Mouse (Mus musculus): ENCODE results near the gene Cdh10. TPM values are rescaled to one million over a fixed set of nuclear protein-coding genes. Genes with fewer than 3 reads are reported as not detected.

Gene Cdh10
- polyA plus RNA-seq, 1 experiment, result not detected

- no peaks in the 10 kb centered on the region for H3K36me3 ChIP-seq (ENCODE audit: control insufficient read depth, insufficient read depth, low read length)
- no peaks in the 10 kb centered on the region for H3K4me1 ChIP-seq (replicated peaks; ENCODE audit: control insufficient read depth, insufficient read depth, low read length)
- H3K27ac ChIP-seq (ENCODE audit: control insufficient read depth, insufficient read depth, low read length), result no peak overlapping the region
- no peaks in the 10 kb centered on the region for H3K27me3 ChIP-seq (ENCODE audit: control insufficient read depth, insufficient read depth, low read length)
- H3K4me3 ChIP-seq (ENCODE audit: control insufficient read depth, insufficient read depth, low read length), result no peak overlapping the region
- no peak for DNase-seq
- WGBS, result 83% methylated on average over 2 of the region's 2 CpGs
- no peak for TF ChIP-seq POLR2A (IDR thresholded peaks at IDR 0.05; ENCODE audit: control insufficient read depth, extremely low read depth, insufficient read depth, low read length, poor library complexity)
- TF ChIP-seq CTCF (IDR thresholded peaks at IDR 0.05; ENCODE audit: borderline replicate concordance, control insufficient read depth, extremely low read depth, insufficient read depth, low read length, poor library complexity), result no peak
These were observed 67.9 kb downstream of the Cdh10 start for GRCm38 (mm10) chr15:18886673-18887072.

- Histone ChIP-seq H3K36me3 (ENCODE audit: control insufficient read depth, insufficient read depth, low read length) (no peaks in the 10 kb centered on the region), H3K27me3 (ENCODE audit: control insufficient read depth, insufficient read depth, low read length) (no peaks in the 10 kb centered on the region), H3K27ac (ENCODE audit: control insufficient read depth, insufficient read depth, low read length) (no peak overlapping the region), H3K4me3 (ENCODE audit: control insufficient read depth, insufficient read depth, low read length) (no peak overlapping the region), H3K4me1 (replicated peaks; ENCODE audit: control insufficient read depth, insufficient read depth, low read length) (no peaks in the 10 kb centered on the region)
- no peak for DNase-seq
- 78% methylated on average over 2 of the region's 2 CpGs for WGBS
- TF ChIP-seq CTCF (IDR thresholded peaks at IDR 0.05; ENCODE audit: borderline replicate concordance, control insufficient read depth, extremely low read depth, insufficient read depth, low read length, poor library complexity) (no peak), POLR2A (IDR thresholded peaks at IDR 0.05; ENCODE audit: control insufficient read depth, extremely low read depth, insufficient read depth, low read length, poor library complexity) (no peak)
These were observed 70.2 kb downstream of the Cdh10 start for GRCm38 (mm10) chr15:18888912-18889311.

- Histone ChIP-seq H3K27me3 (ENCODE audit: control insufficient read depth, insufficient read depth, low read length) (no peaks in the 10 kb centered on the region), H3K27ac (ENCODE audit: control insufficient read depth, insufficient read depth, low read length) (no peak overlapping the region), H3K4me3 (ENCODE audit: control insufficient read depth, insufficient read depth, low read length) (no peak overlapping the region), H3K4me1 (replicated peaks; ENCODE audit: control insufficient read depth, insufficient read depth, low read length) (no peaks in the 10 kb centered on the region), H3K36me3 (ENCODE audit: control insufficient read depth, insufficient read depth, low read length) (no peaks in the 10 kb centered on the region)
- DNase-seq, result no peak
- TF ChIP-seq POLR2A (IDR thresholded peaks at IDR 0.05; ENCODE audit: control insufficient read depth, extremely low read depth, insufficient read depth, low read length, poor library complexity) (no peak), CTCF (IDR thresholded peaks at IDR 0.05; ENCODE audit: borderline replicate concordance, control insufficient read depth, extremely low read depth, insufficient read depth, low read length, poor library complexity) (no peak)
- 93% methylated on average over 8 of the region's 8 CpGs for WGBS
These were observed 71.6 kb downstream of the Cdh10 start for GRCm38 (mm10) chr15:18890358-18890757.

GRCm38 (mm10) chr15:18900776-18901175 lies 82.0 kb downstream of the Cdh10 start:
- Histone ChIP-seq H3K27ac (ENCODE audit: control insufficient read depth, insufficient read depth, low read length) (no peak overlapping the region), H3K4me1 (replicated peaks; ENCODE audit: control insufficient read depth, insufficient read depth, low read length) (no peaks in the 10 kb centered on the region), H3K4me3 (ENCODE audit: control insufficient read depth, insufficient read depth, low read length) (no peak overlapping the region), H3K36me3 (ENCODE audit: control insufficient read depth, insufficient read depth, low read length) (no peaks in the 10 kb centered on the region), H3K27me3 (ENCODE audit: control insufficient read depth, insufficient read depth, low read length) (no peaks in the 10 kb centered on the region)
- no peak for TF ChIP-seq CTCF (IDR thresholded peaks at IDR 0.05; ENCODE audit: borderline replicate concordance, control insufficient read depth, extremely low read depth, insufficient read depth, low read length, poor library complexity)
- TF ChIP-seq POLR2A (IDR thresholded peaks at IDR 0.05; ENCODE audit: control insufficient read depth, extremely low read depth, insufficient read depth, low read length, poor library complexity), result no peak
- DNase-seq, result no peak

GRCm38 (mm10) chr15:18904131-18904530 lies 85.4 kb downstream of the Cdh10 start:
- no peaks in the 10 kb centered on the region for H3K36me3 ChIP-seq (ENCODE audit: control insufficient read depth, insufficient read depth, low read length)
- no peak for DNase-seq
- no peak overlapping the region for H3K27ac ChIP-seq (ENCODE audit: control insufficient read depth, insufficient read depth, low read length)
- H3K4me1 ChIP-seq (replicated peaks; ENCODE audit: control insufficient read depth, insufficient read depth, low read length), result no peaks in the 10 kb centered on the region
- no peak overlapping the region for H3K4me3 ChIP-seq (ENCODE audit: control insufficient read depth, insufficient read depth, low read length)
- no peaks in the 10 kb centered on the region for H3K27me3 ChIP-seq (ENCODE audit: control insufficient read depth, insufficient read depth, low read length)
- WGBS, result 87% methylated on average over 2 of the region's 2 CpGs
- TF ChIP-seq POLR2A (IDR thresholded peaks at IDR 0.05; ENCODE audit: control insufficient read depth, extremely low read depth, insufficient read depth, low read length, poor library complexity) (no peak), CTCF (IDR thresholded peaks at IDR 0.05; ENCODE audit: borderline replicate concordance, control insufficient read depth, extremely low read depth, insufficient read depth, low read length, poor library complexity) (no peak)

GRCm38 (mm10) chr15:18910612-18911011 lies 91.9 kb downstream of the Cdh10 start:
- Histone ChIP-seq H3K27me3 (ENCODE audit: control insufficient read depth, insufficient read depth, low read length) (no peaks in the 10 kb centered on the region), H3K27ac (ENCODE audit: control insufficient read depth, insufficient read depth, low read length) (no peak overlapping the region), H3K4me3 (ENCODE audit: control insufficient read depth, insufficient read depth, low read length) (no peak overlapping the region), H3K4me1 (replicated peaks; ENCODE audit: control insufficient read depth, insufficient read depth, low read length) (no peaks in the 10 kb centered on the region), H3K36me3 (ENCODE audit: control insufficient read depth, insufficient read depth, low read length) (no peaks in the 10 kb centered on the region)
- TF ChIP-seq POLR2A (IDR thresholded peaks at IDR 0.05; ENCODE audit: control insufficient read depth, extremely low read depth, insufficient read depth, low read length, poor library complexity) (no peak), CTCF (IDR thresholded peaks at IDR 0.05; ENCODE audit: borderline replicate concordance, control insufficient read depth, extremely low read depth, insufficient read depth, low read length, poor library complexity) (no peak)
- DNase-seq, result no peak
- 86% methylated on average over 4 of the region's 4 CpGs for WGBS

Data from thymus, adult 2 months (tissue).